Mouse (Mus musculus): Measurements from ENCODE around the gene 1700016C15Rik.

Gene 1700016C15Rik

GRCm38 (mm10) chr1:177729043-177730024, at the start of gene 1700016C15Rik:
TSS of gene 1700016C15Rik (plus strand) at chr1:177729814.
- DNase-seq (ENCODE audit: low spot score in 2 of 2), result no peak

DNA sequence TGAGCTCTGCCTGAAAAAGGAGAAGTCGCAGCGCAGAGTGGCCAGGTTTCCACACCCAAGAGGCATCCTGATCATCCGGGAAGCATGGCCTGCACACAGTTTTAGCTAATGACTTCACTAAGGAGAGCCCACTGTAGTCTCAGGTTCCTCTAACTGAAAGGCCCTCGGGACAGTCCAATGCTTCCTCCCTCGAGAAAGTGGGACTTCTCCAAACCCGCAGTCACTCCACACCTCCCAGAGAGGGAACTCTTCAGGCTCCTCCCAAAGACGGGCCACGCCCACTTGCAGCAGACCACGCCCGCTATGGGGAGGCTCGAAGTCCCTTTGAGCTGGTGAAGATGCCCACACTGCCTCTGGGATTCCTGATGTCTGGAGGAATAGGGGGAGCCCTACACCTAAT, 48.4 kb upstream of the 1700016C15Rik start:
- DNase-seq (ENCODE audit: low spot score in 2 of 2), result no peak

DNA sequence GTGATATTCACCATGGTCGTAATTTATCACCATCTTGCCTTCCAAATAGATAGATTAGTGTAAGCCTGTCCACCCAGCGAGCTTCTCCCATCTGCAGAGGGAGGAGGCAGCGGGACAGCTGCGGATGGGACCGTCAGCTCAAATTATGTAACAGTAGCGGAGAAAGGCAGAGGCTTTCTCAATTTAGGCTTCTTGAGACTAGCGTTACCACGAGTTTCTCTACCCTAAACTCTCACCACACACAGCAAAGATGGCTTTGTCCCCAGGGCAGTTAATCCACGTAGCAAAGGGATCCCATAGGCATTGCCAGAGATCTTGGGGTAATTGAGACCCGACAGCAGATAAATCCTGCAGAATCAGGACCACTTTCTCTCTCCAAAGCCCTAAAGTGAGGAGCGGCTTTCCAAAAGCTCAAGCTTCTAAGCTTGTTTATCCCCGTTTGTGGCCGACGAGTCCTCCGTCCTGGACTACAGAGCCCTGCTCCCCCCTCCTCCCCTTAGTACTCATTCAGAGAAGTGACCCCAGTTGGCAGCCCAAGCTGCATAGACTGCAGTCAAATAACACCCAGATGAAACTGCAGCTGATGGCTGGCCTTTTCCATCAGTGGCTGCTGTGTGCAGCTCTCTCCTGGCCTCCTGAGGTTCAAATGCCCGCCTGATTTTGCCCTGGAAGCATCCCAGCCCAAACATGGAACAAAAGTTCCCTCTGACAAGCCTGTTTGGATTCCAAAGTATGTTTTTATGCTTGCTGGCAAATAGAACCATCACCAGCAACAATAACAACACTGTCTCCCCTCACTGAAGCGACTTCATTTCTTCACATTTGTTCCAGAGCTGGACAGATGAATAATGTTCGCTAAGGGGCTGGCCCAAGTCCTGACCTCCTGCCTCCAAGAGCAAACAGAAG, 45.4 kb upstream of the 1700016C15Rik start:
- DNase-seq (ENCODE audit: low spot score in 2 of 2), result peak in 1 of 2 experiments; percentile 51

DNA sequence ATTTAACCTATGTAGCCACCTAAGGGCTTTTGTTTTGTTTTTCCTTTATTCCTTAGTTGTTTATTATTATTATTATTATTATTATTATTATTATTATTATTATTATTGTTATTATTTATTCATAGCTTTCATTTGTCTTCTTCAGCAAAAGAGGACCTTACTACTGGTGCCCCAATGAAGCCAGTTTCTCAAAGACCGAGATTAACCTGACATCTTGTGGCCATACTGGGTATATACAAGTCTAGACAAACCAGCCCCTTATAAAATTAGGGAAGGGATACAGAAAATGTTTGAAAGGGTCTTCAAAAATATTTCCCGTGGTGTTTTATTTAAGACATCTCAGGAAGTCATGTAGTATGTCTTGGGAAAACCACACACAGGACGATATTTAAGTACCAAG, 44.7 kb upstream of the 1700016C15Rik start:
- peak in 1 of 2 experiments; percentile 46 for DNase-seq (ENCODE audit: low spot score in 2 of 2)

GRCm38 (mm10) chr1:177686137-177686536, 43.5 kb upstream of the 1700016C15Rik start:
- DNase-seq (ENCODE audit: low spot score in 2 of 2), result no peak

DNA sequence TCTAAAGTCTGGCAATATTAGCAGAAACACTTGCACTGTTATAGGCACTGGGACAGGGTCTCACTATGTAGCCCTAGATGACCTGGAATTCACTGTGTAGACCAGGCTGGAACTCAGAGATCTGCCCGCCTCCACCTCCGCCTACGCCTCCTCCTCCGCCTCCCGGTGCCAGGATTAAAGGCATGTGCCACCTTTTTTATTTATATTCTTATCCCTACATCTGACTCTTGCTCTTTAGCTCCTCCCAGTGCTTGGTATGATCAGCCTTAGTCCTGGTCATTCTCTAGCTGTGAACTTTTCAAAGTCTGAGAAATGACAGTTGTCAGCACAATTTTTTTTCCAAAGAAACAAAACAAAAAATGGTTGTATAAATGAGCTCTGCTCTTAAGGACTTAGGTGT, 42.6 kb upstream of the 1700016C15Rik start:
- no peak for DNase-seq (ENCODE audit: low spot score in 2 of 2)

GRCm38 (mm10) chr1:177692491-177692890, 37.1 kb upstream of the 1700016C15Rik start:
- no peak for DNase-seq (ENCODE audit: low spot score in 2 of 2)

GRCm38 (mm10) chr1:177693486-177694252, 35.9 kb upstream of the 1700016C15Rik start:
- DNase-seq (ENCODE audit: low spot score in 2 of 2), result no peak

DNA sequence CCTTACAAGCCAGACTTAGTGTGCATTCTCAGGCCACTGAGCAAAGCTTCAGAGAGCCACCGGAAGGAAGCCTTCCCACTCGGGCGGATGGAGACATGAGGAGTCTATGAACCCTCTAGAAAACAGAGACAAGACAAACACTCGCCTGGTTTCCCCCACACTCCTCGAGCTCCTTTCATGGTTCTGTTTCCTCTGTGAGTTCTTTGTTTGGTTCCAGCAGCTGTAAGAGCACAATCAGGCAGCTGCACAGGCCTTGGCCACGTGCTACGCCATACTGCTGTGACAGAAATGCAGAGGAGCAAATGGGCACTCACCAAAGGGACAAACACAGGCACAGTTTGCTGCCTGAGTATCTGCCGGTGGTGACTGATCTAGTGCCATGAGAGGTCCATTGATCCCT, 29.1 kb upstream of the 1700016C15Rik start:
- no peak for DNase-seq (ENCODE audit: low spot score in 2 of 2)

- DNase-seq (ENCODE audit: low spot score in 2 of 2), result peak; percentile 58 to 89
Measured at GRCm38 (mm10) chr1:177702481-177703146, 27.0 kb upstream of the 1700016C15Rik start.

- no peak for DNase-seq (ENCODE audit: low spot score in 2 of 2)
Measured at GRCm38 (mm10) chr1:177703147-177703807, 26.3 kb upstream of the 1700016C15Rik start.

GRCm38 (mm10) chr1:177705204-177705603, 24.4 kb upstream of the 1700016C15Rik start:
- DNase-seq (ENCODE audit: low spot score in 2 of 2), result no peak

- DNase-seq (ENCODE audit: low spot score in 2 of 2), result no peak
Measured at GRCm38 (mm10) chr1:177707571-177707970, 22.0 kb upstream of the 1700016C15Rik start.

DNA sequence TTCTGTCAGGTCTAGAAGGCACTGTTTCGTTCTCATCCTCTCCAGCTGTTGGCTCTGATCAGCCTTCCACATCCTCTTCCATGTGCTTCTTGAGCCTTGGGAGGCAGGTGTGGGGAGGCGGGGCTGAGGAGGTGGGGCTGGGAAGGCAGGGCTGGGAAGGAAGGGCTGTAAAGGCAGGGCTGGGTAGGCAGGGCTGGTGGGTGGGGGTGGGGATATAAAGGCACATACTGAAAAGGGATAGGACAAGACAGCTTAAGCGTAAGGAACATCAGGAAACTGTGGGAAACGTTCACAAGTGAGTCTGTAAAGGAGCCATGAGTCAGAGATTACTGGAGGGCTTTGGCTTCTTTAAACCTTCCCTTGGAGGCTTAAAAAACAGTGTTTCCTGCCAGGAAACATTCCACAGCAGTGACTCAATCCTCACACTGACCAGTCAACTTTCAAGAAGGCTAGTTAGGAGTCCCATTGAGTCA, 21.0 kb upstream of the 1700016C15Rik start:
- no peak for DNase-seq (ENCODE audit: low spot score in 2 of 2)

- no peak for DNase-seq (ENCODE audit: low spot score in 2 of 2)
Measured at GRCm38 (mm10) chr1:177711000-177711399, 18.6 kb upstream of the 1700016C15Rik start.

DNA sequence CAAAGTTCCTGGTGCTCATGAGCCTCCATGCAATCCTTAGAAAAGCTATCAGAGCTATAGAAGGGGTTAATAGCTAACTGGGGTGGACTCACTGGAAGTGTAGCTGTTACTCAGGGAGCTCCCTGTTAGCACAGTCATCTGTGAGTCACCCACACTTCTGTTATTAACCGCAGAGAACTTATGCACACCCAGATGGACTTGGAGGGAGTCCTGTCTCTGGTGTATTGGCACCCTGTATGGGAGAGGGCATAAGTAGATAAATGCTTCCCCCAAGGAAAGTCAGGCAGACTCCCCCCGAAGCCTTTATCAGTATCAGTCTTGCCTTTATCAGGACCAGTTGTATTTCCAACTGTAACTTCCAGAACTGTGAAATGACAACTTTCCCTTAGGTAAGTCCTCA, 18.2 kb upstream of the 1700016C15Rik start:
- DNase-seq (ENCODE audit: low spot score in 2 of 2), result no peak

GRCm38 (mm10) chr1:177713635-177714396, 15.8 kb upstream of the 1700016C15Rik start:
- no peak for DNase-seq (ENCODE audit: low spot score in 2 of 2)

DNA sequence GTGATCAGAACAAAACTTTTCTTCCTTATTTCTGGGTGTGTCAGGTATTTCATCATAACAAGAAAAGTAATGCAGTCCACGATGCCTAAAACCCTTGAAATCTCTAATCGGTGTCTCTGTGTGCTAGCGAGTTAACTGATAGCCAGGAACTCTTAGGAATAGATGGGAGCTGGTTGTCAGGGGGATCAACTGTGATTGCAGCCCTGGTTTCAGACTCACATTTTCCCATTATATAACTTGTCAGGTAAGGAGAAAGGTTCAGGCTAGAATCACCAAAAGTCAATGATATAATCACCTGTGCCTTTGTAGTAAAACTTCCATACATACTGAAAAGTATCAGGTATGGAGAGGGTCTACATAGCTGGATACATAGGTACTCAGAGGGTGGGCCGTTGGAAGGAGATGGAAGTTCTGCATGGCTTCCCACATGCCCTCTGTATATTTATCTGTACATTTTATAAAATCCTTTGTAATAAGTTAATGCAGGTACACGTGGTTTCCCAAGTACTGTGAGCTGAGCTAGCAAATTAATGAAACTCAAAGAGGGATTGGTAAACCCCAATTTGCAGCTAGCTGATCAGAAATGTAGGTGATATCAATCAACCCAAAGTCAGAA, 15.1 kb upstream of the 1700016C15Rik start:
- no peak for DNase-seq (ENCODE audit: low spot score in 2 of 2)

GRCm38 (mm10) chr1:177716448-177716847, 13.2 kb upstream of the 1700016C15Rik start:
- DNase-seq (ENCODE audit: low spot score in 2 of 2), result no peak

Measured in left cerebral cortex, adult 9 months (tissue).